Mouse (Mus musculus): ENCODE data around the gene Pdia5.

DNA sequence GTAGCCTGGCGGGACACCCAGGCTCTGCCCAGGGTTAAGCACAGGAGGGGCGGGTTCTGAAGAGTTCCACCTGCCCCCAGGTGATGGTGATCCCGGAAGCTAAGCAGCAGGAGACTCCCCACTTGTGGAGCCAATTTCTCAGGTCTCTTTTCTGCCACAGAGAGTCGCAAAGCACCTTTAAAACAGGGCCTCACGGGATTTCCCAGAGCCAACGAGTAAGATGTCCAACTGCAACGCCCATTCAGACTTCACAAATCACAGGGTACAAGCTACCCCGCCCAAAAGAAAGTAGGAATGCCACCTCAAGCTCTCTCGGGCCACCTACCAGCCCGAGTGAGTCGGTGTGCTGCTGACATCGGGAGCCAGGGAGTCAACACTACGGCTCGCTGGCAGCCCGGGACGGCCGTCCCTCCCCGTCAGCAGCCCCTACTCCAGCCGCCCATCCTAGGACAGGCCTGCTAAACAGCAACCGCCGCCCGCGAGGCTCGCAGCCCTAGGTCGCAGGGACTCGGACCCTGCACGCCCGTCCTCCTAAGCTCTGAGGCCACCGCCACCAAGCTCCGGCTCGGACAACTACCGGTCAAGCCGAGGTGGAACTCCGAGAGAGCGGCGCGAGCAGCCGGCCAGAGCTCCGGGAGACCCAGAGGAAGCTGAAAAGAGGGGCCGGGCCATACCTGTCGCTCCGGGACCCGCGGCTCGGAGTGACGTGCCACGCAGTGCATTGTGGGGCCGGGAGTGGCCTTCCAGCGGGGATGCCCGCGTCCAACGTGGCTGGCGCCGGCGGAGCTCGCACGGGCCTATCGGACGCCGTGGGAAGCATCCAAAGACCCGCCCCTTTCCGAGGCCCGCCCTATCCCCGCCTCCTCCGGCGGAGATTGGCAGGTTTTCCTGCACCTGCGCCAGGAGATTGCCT lies 127.3 kb downstream of the Pdia5 start, which contains the start of gene Sec22a:
- TF ChIP-seq CTCF (IDR thresholded peaks at IDR 0.05; ENCODE audit: control insufficient read depth, insufficient read depth, insufficient read length) (no peak), USF1 (IDR thresholded peaks at IDR 0.05; ENCODE audit: low read depth) (no peak), MYOG (IDR thresholded peaks at IDR 0.05; ENCODE audit: control insufficient read depth, extremely low read depth, insufficient read length) (no peak), MAX (IDR thresholded peaks at IDR 0.05) (no peak), CEBPB (IDR thresholded peaks at IDR 0.05; ENCODE audit: low read depth) (no peak), MYOD1 (IDR thresholded peaks at IDR 0.05; ENCODE audit: control insufficient read depth, insufficient read length, low read depth) (no peak)

All from C2C12 (cell line).